Mouse (Mus musculus) MEL (cell line): ENCODE measurements around the gene Gm9747. TPM values are rescaled to one million over a fixed set of nuclear protein-coding genes. Genes with fewer than 3 reads are reported as not detected.

ENCODE experiments used
- DNase-seq: peaks from one replicate; pipeline ENCODE4 v3.0.0; 2011; ENCODE audit warnings: low read depth, low spot score
- H3K27ac ChIP-seq: 2 replicates; pipeline ENCODE4 v1.5.1; 2012; ENCODE audit warnings: low read depth, mild to moderate bottlenecking, control low read depth, low read length, moderate library complexity; ENCODE audit not compliant: control insufficient read depth
- H3K27me3 ChIP-seq, 2 experiments: fragments of 150-350 bp in 1 of 2; sonication (generic) in 1 of 2; 2 replicates each; pipeline ENCODE4 v1.6.1; 2012; ENCODE audit warnings: low read length in 2 of 2, mild to moderate bottlenecking in 2 of 2, improper control_type of control experiment in 1 of 2, moderate library complexity in 1 of 2; ENCODE audit not compliant: insufficient read depth in 2 of 2, control insufficient read depth in 1 of 2
- H3K36me3 ChIP-seq, 2 experiments: 2 replicates each; pipeline ENCODE4 v1.6.1; 2012 to 2014; ENCODE audit warnings: low read length in 2 of 2, improper control_type of control experiment in 1 of 2, inconsistent platforms in 1 of 2, mild to moderate bottlenecking in 1 of 2; ENCODE audit not compliant: insufficient read depth in 2 of 2, control insufficient read depth in 1 of 2
- H3K4me1 ChIP-seq, 2 experiments: fragments of 150-350 bp in 1 of 2; sonication (generic) in 1 of 2; 2 replicates each; pipeline ENCODE4 v1.6.1; 2012; ENCODE audit warnings: low read length in 2 of 2, improper control_type of control experiment in 1 of 2, mild to moderate bottlenecking in 1 of 2; ENCODE audit not compliant: insufficient read depth in 2 of 2, control insufficient read depth in 1 of 2
- H3K4me3 ChIP-seq, 2 experiments: fragments of 150-350 bp in 1 of 2; sonication (generic) in 1 of 2; 2 replicates each; pipeline ENCODE4 v1.5.1; 2012; ENCODE audit warnings: low read depth in 2 of 2, low read length in 2 of 2, mild to moderate bottlenecking in 2 of 2, moderate library complexity in 2 of 2, control low read depth in 1 of 2, improper control_type of control experiment in 1 of 2; ENCODE audit not compliant: control insufficient read depth in 1 of 2, insufficient read depth in 1 of 2
- H3K79me2 ChIP-seq: 2 replicates; pipeline ENCODE4 v1.6.1; 2012; ENCODE audit warnings: mild to moderate bottlenecking, low read length, moderate library complexity; ENCODE audit not compliant: control insufficient read depth, poor library complexity, insufficient read depth
- H3K9ac ChIP-seq: 2 replicates; pipeline ENCODE4 v1.6.1; 2012; ENCODE audit warnings: low read depth, mild to moderate bottlenecking, control low read depth, low read length, moderate library complexity; ENCODE audit not compliant: control insufficient read depth, poor library complexity, severe bottlenecking
- H3K9me3 ChIP-seq: fragments of 150-350 bp; sonication (generic); replicated peaks from 2 replicates; pipeline ENCODE4 v1.6.1; 2012; ENCODE audit warnings: mild to moderate bottlenecking, low read length, improper control_type of control experiment, moderate library complexity; ENCODE audit not compliant: insufficient read depth
- BHLHE40 ChIP-seq: IDR thresholded peaks from 2 replicates; pipeline ENCODE4 v1.6.1; 2012; ENCODE audit warnings: low read depth, mild to moderate bottlenecking, inconsistent platforms, low read length, improper control_type of control experiment, borderline replicate concordance
- CHD1 ChIP-seq: IDR thresholded peaks from 2 replicates; pipeline ENCODE4 v1.6.1; 2012; ENCODE audit warnings: low read depth, mild to moderate bottlenecking, inconsistent platforms, low read length, improper control_type of control experiment
- CTCF ChIP-seq, 3 experiments: IDR thresholded peaks in 2 of 3; conservative IDR thresholded peaks in 1 of 3; 2 replicates each; pipeline ENCODE4 v1.5.1; 2011 to 2012; ENCODE audit warnings: low read length in 3 of 3, low read depth in 2 of 3, mild to moderate bottlenecking in 2 of 3, improper control_type of control experiment in 1 of 3, inconsistent platforms in 1 of 3, mixed read lengths in 1 of 3, moderate library complexity in 1 of 3; ENCODE audit not compliant: control insufficient read depth in 1 of 3, insufficient read depth in 1 of 3, poor library complexity in 1 of 3, severe bottlenecking in 1 of 3
- ELF1 ChIP-seq: IDR thresholded peaks from 2 replicates; pipeline ENCODE4 v1.6.1; 2014; ENCODE audit warnings: low read depth, mild to moderate bottlenecking, inconsistent platforms, low read length, improper control_type of control experiment, moderate library complexity
- GATA1 ChIP-seq: IDR thresholded peaks from 2 replicates; pipeline ENCODE4 v1.6.1; 2011; ENCODE audit warnings: low read depth, low read length, improper control_type of control experiment
- HCFC1 ChIP-seq: IDR thresholded peaks from 2 replicates; pipeline ENCODE4 v1.6.1; 2012; ENCODE audit warnings: low read depth, mild to moderate bottlenecking, inconsistent platforms, low read length, improper control_type of control experiment, moderate library complexity
- KAT2A ChIP-seq: conservative IDR thresholded peaks from 2 replicates; pipeline ENCODE4 v1.6.1; 2012; ENCODE audit warnings: low read depth, low read length, improper control_type of control experiment, inconsistent platforms
- MYC ChIP-seq: IDR thresholded peaks from 2 replicates; pipeline ENCODE4 v1.6.1; 2011; ENCODE audit warnings: low read depth, mild to moderate bottlenecking, low read length, improper control_type of control experiment, moderate library complexity
- NRF1 ChIP-seq: IDR thresholded peaks from 2 replicates; pipeline ENCODE4 v1.6.1; 2014; ENCODE audit warnings: low read depth, mild to moderate bottlenecking, inconsistent platforms, low read length, improper control_type of control experiment, moderate library complexity; ENCODE audit not compliant: poor library complexity, insufficient read depth, severe bottlenecking
- POLR2AphosphoS2 ChIP-seq: IDR thresholded peaks from 2 replicates; pipeline ENCODE4 v1.6.1; 2011; ENCODE audit warnings: low read length, improper control_type of control experiment
- POLR2AphosphoS5 ChIP-seq: IDR thresholded peaks from 2 replicates; pipeline ENCODE4 v1.6.1; 2012; ENCODE audit warnings: low read depth, borderline replicate concordance, mild to moderate bottlenecking, inconsistent platforms, low read length, moderate library complexity, mixed read lengths
- RAD21 ChIP-seq: IDR thresholded peaks from 2 replicates; pipeline ENCODE4 v1.6.1; 2011; ENCODE audit warnings: mild to moderate bottlenecking, low read depth, low read length, improper control_type of control experiment
- RCOR1 ChIP-seq: IDR thresholded peaks from 2 replicates; pipeline ENCODE4 v1.6.1; 2012; ENCODE audit warnings: low read depth, mild to moderate bottlenecking, inconsistent platforms, low read length, improper control_type of control experiment
- SIN3A ChIP-seq: IDR thresholded peaks from 2 replicates; pipeline ENCODE4 v1.6.1; 2012; ENCODE audit warnings: low read length, improper control_type of control experiment, inconsistent platforms
- SMC3 ChIP-seq: IDR thresholded peaks from 2 replicates; pipeline ENCODE4 v1.6.1; 2011; ENCODE audit warnings: low read depth, low read length, improper control_type of control experiment
- TAL1 ChIP-seq: IDR thresholded peaks from 2 replicates; pipeline ENCODE4 v1.6.1; 2012; ENCODE audit warnings: mild to moderate bottlenecking, inconsistent platforms, low read length, moderate library complexity, mixed read lengths
- TBP ChIP-seq: IDR thresholded peaks from 2 replicates; pipeline ENCODE4 v1.8.0; 2011; ENCODE audit warnings: low read depth, low read length, improper control_type of control experiment
- UBTF ChIP-seq: IDR thresholded peaks from 2 replicates; pipeline ENCODE4 v1.6.1; 2012; ENCODE audit warnings: low read depth, mild to moderate bottlenecking, inconsistent platforms, low read length, improper control_type of control experiment, moderate library complexity, borderline replicate concordance; ENCODE audit not compliant: insufficient read depth
- USF1 ChIP-seq: IDR thresholded peaks from 2 replicates; pipeline ENCODE4 v1.6.1; 2014; ENCODE audit warnings: low read depth, mild to moderate bottlenecking, inconsistent platforms, low read length, improper control_type of control experiment, moderate library complexity
- ZMIZ1 ChIP-seq: IDR thresholded peaks from 2 replicates; pipeline ENCODE4 v1.6.1; 2012; ENCODE audit warnings: low read depth, mild to moderate bottlenecking, inconsistent platforms, low read length, improper control_type of control experiment, moderate library complexity
- ZNF384 ChIP-seq: IDR thresholded peaks from 2 replicates; pipeline ENCODE4 v1.6.1; 2012; ENCODE audit warnings: low read depth, mild to moderate bottlenecking, inconsistent platforms, low read length, improper control_type of control experiment
- polyA plus RNA-seq, 2 experiments: library from polyadenylated mRNA; stranded (reverse) in 1 of 2; unstranded in 1 of 2; fragments of >175 nt in 1 of 2; fragments of >200 nt in 1 of 2; gene quantifications; 2 replicates each; pipeline versions ENCODE4 v1.2.1 to v1.2.4; 2012; ENCODE audit warnings: low replicate concordance in 2 of 2, low read depth in 1 of 2; ENCODE audit not compliant: insufficient read length in 2 of 2, insufficient read depth in 1 of 2, missing spikeins in 1 of 2
- total RNA-seq: library from RNA; depleted of rRNA; stranded (reverse); fragments of 300-350 nt; gene quantifications from 2 replicates; pipeline ENCODE4 v1.2.3, GENCODE M21; 2012

Gm9747 gene
- total and polyA plus RNA-seq, 3 experiments: not detected

DNA sequence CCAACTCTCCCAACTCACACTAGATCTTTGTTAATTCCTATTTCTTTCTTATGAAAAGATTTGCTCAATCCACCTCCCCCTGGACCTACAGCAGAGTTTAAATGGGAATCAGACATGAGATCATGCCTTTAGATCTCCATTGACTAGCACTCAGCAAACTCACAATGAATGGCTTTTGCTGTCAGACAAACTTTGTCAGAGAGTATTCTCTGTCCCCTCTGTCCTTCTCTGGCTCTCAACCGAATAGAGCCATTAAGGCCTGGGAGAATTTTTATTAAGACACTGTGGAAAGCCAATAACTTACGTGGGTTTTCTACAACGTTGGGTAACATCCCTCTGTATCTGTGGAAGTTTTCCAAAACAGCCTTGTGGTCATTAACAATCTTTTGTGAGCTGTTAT lies 27.1 kb downstream of the Gm9747 start:
- H3K9me3 ChIP-seq: no peaks in the 10 kb centered on the region
- TF ChIP-seq RAD21 (no peak), POLR2AphosphoS2 (no peak), SMC3 (no peak), UBTF (no peak), RCOR1 (no peak), CHD1 (no peak), ZMIZ1 (no peak)
- no peak overlapping the region for H3K9ac ChIP-seq
- H3K4me3 ChIP-seq: no peak overlapping the region
- no peak for DNase-seq
- H3K36me3 ChIP-seq: no peaks in the 10 kb centered on the region
- no peaks in the 10 kb centered on the region for H3K79me2 ChIP-seq
- no peaks in the 10 kb centered on the region for H3K27me3 ChIP-seq
- H3K4me1 ChIP-seq: no peaks in the 10 kb centered on the region
- H3K27ac ChIP-seq: no peak overlapping the region

DNA sequence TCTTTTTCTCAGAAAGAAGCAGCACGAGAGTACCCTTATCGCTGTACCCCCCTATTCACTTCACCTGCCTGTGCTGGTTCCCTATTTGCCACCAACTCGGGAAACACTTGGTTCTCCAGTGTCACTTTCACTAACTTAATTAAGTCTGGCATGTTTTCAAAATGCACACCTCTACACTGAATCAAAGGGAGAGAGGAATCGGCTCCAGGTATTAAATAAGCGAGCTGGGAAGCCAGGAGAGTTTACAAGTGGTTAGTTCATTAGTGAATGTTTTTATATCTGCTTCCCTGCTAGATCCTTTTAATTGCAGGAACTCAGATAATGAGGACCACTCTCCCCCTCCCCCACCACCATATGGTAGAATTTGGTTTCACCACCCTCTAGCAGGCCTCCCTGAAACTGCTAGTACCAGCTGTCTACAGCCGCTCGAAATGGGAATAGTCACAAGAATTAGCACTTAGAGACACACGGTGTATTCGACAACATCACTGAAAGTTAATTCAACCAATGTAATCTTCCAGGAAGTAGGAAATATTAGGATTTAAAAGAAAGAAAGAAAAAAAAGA lies 28.2 kb downstream of the Gm9747 start:
- Histone ChIP-seq H3K9ac (no peak overlapping the region), H3K27ac (no peak overlapping the region), H3K4me1 (no peaks in the 10 kb centered on the region), H3K27me3 (no peaks in the 10 kb centered on the region), H3K36me3 (no peaks in the 10 kb centered on the region), H3K79me2 (no peaks in the 10 kb centered on the region), H3K9me3 (no peaks in the 10 kb centered on the region), H3K4me3 (no peak overlapping the region)
- no peak for DNase-seq
- TF ChIP-seq NRF1 (no peak), TBP (no peak), ELF1 (no peak), RCOR1 (no peak), ZNF384 (no peak), RAD21 (no peak), POLR2AphosphoS2 (no peak), CTCF (IDR thresholded peaks at IDR 0.05 in 2 of 3, conservative IDR thresholded peaks at IDR 0.05 in 1 of 3; ENCODE audit: control insufficient read depth in 1 of 3, insufficient read depth in 1 of 3, low read depth in 2 of 3, low read length in 3 of 3, poor library complexity in 1 of 3, severe bottlenecking in 1 of 3) (no peak), POLR2AphosphoS5 (no peak), KAT2A (no peak)

DNA sequence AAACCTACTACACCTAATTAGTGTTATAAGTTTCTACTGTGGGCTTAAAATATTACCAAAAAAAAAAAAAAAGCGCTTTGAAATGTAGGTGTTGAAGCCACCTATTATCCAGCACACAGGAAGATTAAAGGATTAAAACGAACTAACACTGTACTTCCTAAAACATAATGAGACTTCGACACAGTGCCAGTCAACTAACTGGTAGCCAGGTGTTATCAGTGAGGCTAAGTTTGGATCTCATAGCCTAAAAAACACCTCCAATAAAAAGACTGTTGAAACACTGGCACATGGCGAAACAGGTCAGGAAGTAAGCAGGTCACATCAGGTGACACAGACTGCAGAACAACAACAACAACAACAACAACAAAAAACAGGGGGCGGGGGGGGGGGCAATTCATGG lies 28.7 kb downstream of the Gm9747 start:
- H3K4me3 ChIP-seq: no peak overlapping the region
- no peaks in the 10 kb centered on the region for H3K4me1 ChIP-seq
- H3K27me3 ChIP-seq: no peaks in the 10 kb centered on the region
- H3K79me2 ChIP-seq: no peaks in the 10 kb centered on the region
- H3K9ac ChIP-seq: no peak overlapping the region
- no peak overlapping the region for H3K27ac ChIP-seq
- no peak for DNase-seq
- TF ChIP-seq SIN3A (no peak), MYC (no peak), HCFC1 (no peak), TAL1 (no peak), BHLHE40 (no peak), ELF1 (no peak), GATA1 (no peak), USF1 (no peak)
- H3K9me3 ChIP-seq: no peaks in the 10 kb centered on the region
- no peaks in the 10 kb centered on the region for H3K36me3 ChIP-seq
